Mouse (Mus musculus) ES-Bruce4 (cell line): ENCODE data around the gene Fam189a2.

Source experiments
- CTCF ChIP-seq: IDR thresholded peaks from one replicate; pipeline ENCODE4 v1.8.1; 2011; ENCODE audit warnings: low read depth, low read length
- EP300 ChIP-seq: IDR thresholded peaks from 2 replicates; pipeline ENCODE4 v1.6.1; 2011; ENCODE audit warnings: low read depth, low read length; ENCODE audit not compliant: insufficient read depth
- POLR2A ChIP-seq: IDR thresholded peaks from one replicate; pipeline ENCODE4 v1.8.1; 2011; ENCODE audit warnings: low read length; ENCODE audit not compliant: insufficient read depth

- TF ChIP-seq POLR2A (no peak), CTCF (no peak), EP300 (no peak)
These were observed 82.9 kb downstream of the Fam189a2 start for GRCm38 (mm10) chr19:23947871-23948270.
